Comparison of ENCODE assay signal across 29 mouse cellular contexts in the genomic region with DNA sequence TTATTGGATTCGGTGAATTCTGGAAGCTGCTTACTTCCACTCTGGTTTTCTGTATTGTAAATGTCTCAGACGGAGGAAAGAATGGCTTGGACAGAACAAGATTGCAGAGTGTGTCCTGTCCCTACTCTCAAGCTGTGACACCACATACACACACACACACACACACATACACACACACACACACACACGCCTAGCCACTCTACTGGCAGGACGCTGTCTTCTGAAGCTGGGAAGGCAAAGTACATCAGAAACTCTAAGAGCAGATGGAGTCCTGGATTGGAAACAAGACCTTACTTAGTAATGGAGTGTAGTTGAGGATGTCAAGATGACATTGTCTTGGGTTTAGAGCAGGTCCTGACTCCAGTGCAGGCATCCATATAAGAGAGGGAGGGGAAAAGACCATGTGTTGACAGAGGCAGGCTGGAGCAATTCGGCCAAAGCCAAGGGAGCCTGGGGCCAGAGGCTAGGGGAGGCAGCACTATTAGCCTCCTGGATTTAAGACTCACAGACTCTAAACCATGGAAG. TPM values are rescaled to one million over a fixed set of nuclear protein-coding genes. Genes with fewer than 3 reads are reported as not detected.
"Had no signal": no experiment of that assay in that cellular context is flagged by ENCODE, and none has a peak within 500 bp of the region (broad histone marks: within the 10 kb centered on the region; RNA-seq: fewer than 3 reads in every experiment).

No protein-coding gene starts in this region.

- H3K9me3 ChIP-seq: heart, embryonic 10.5 days; heart, embryonic 12.5 days; hindbrain, embryonic 12.5 days; intestine, embryonic 15.5 days; limb, embryonic 10.5 days; limb, embryonic 12.5 days had no signal

- H3K9ac ChIP-seq: heart, embryonic 12.5 days; hindbrain, embryonic 12.5 days; hindbrain, embryonic 14.5 days; intestine, embryonic 15.5 days; limb, embryonic 12.5 days had no signal

- H3K4me2 ChIP-seq: heart, embryonic 12.5 days; hindbrain, embryonic 12.5 days; hindbrain, embryonic 14.5 days; intestine, embryonic 15.5 days; limb, embryonic 12.5 days had no signal

- ATAC-seq: hindbrain, embryonic 16.5 days; inflammation-experienced regulatory T-cells, adult 6 months; intestine, embryonic 15.5 days; intestine, postnatal 0 days had no signal

- DNase-seq: gastrocnemius, adult 2 months; gastrocnemius, postnatal 10 days; gastrocnemius, postnatal 25 days; heart, adult 18-20 months; heart, postnatal 10 days; heart, postnatal 4 days; kidney, adult 18-20 months; kidney, adult 8-10 months; kidney, postnatal 10 days; kidney, postnatal 25 days; kidney, postnatal 4 days had no signal

- H3K4me1 ChIP-seq: hindbrain, embryonic 10.5 days; hindbrain, embryonic 12.5 days; intestine, embryonic 15.5 days had no signal

- H3K27ac ChIP-seq: gastrocnemius, adult 2 months; heart, embryonic 10.5 days; hindbrain, embryonic 10.5 days; hindbrain, embryonic 12.5 days; hindbrain, embryonic 14.5 days; intestine, embryonic 15.5 days; layer of hippocampus, adult 2 months; left cerebral cortex, adult 2 months; limb, embryonic 10.5 days; limb, embryonic 12.5 days had no signal

- H3K36me3 ChIP-seq: heart, embryonic 10.5 days; heart, embryonic 12.5 days; hindbrain, embryonic 10.5 days; hindbrain, embryonic 12.5 days; intestine, embryonic 15.5 days; limb, embryonic 10.5 days; limb, embryonic 12.5 days had no signal

- H3K4me3 ChIP-seq: gastrocnemius, adult 2 months; heart, embryonic 10.5 days; heart, embryonic 12.5 days; hindbrain, embryonic 10.5 days; hindbrain, embryonic 12.5 days; intestine, embryonic 15.5 days; layer of hippocampus, adult 2 months; left cerebral cortex, adult 2 months; limb, embryonic 10.5 days; limb, embryonic 12.5 days had no signal

- H3K27me3 ChIP-seq: intestine, embryonic 15.5 days had no signal

RNA-seq across cellular contexts. Expression of gene Otos, which starts 24.7 kb away (rescaled TPM):
- polyA plus RNA-seq: heart, embryonic 12.5 days; heart, embryonic 14.5 days; hindbrain, embryonic 12.5 days; hindbrain, embryonic 14.5 days; intestine, postnatal 0 days; limb, embryonic 10.5 days; limb, embryonic 12.5 days had no signal

RNA-seq across cellular contexts. Expression of gene Olfr12, which starts 55.7 kb away (rescaled TPM):
- polyA plus RNA-seq: heart, embryonic 10.5 days; heart, embryonic 12.5 days; heart, embryonic 14.5 days; heart, embryonic 16.5 days; hindbrain, embryonic 12.5 days; hindbrain, embryonic 14.5 days; hindbrain, embryonic 16.5 days; inflammation-experienced regulatory T-cells, adult 6 months; intestine, embryonic 15.5 days; intestine, postnatal 0 days; kidney, embryonic 14.5 days; kidney, embryonic 16.5 days; limb, embryonic 10.5 days; limb, embryonic 12.5 days; limb, embryonic 14.5 days had no signal
